Mouse (Mus musculus) spleen, adult 2 months (tissue): Measurements from ENCODE around the gene Lrp6. TPM values are rescaled to one million over a fixed set of nuclear protein-coding genes. Genes with fewer than 3 reads are reported as not detected.

Experiments used
- DNase-seq, 2 experiments: peaks; one replicate each; pipeline versions ENCODE4 v3.0.0 to v3.0.0-alpha.2; 2012 to 2021; ENCODE audit warnings: low spot score in 2 of 2, low read depth in 1 of 2
- H3K27ac ChIP-seq: fragments of 200-500 bp; 2 replicates; pipeline ENCODE4 v1.5.1; 2012; ENCODE audit warnings: low read length, inconsistent platforms; ENCODE audit not compliant: insufficient read depth
- H3K27me3 ChIP-seq: fragments of 200-500 bp; 2 replicates; pipeline ENCODE4 v1.6.1; 2012; ENCODE audit warnings: mild to moderate bottlenecking, moderate library complexity, low read length, inconsistent platforms; ENCODE audit not compliant: control insufficient read depth, insufficient read depth
- H3K36me3 ChIP-seq: fragments of 200-500 bp; 2 replicates; pipeline ENCODE4 v1.6.1; 2012; ENCODE audit warnings: mild to moderate bottlenecking, low read length, inconsistent platforms; ENCODE audit not compliant: control insufficient read depth, insufficient read depth
- H3K4me1 ChIP-seq: fragments of 200-500 bp; 2 replicates; pipeline ENCODE4 v1.6.1; 2011; ENCODE audit warnings: inconsistent platforms; ENCODE audit not compliant: control insufficient read depth, insufficient read depth, insufficient read length
- H3K4me3 ChIP-seq: fragments of 200-500 bp; 2 replicates; pipeline ENCODE4 v1.5.1; 2011; ENCODE audit warnings: mild to moderate bottlenecking, inconsistent platforms; ENCODE audit not compliant: insufficient read depth, insufficient read length; ENCODE audit errors: extremely low read depth
- CTCF ChIP-seq: fragments of 200-500 bp; IDR thresholded peaks from 2 replicates; pipeline ENCODE4 v1.5.1; 2011; ENCODE audit warnings: mild to moderate bottlenecking, inconsistent platforms; ENCODE audit not compliant: insufficient read depth, insufficient read length, insufficient replicate concordance; ENCODE audit errors: extremely low read depth
- POLR2A ChIP-seq: fragments of 200-500 bp; IDR thresholded peaks from 2 replicates; pipeline ENCODE4 v1.6.1; 2011; ENCODE audit warnings: low read depth, low read length, inconsistent platforms
- WGBS: fragments of 180-500 bp; shearing (Covaris S2); methylation state at CpG from one replicate; pipeline ENCODE4 v1.1.7; 2018; 5-methylcytosine and 5-hydroxymethylcytosine counted together
- polyA plus RNA-seq: library from polyadenylated mRNA; depleted of rRNA; stranded (reverse); fragments of >200 nt; gene quantifications from 2 replicates; pipeline ENCODE4 v1.2.3, GENCODE M21; 2012

Lrp6 gene
- polyA plus RNA-seq, 1 experiment: 10.8 TPM

DNA sequence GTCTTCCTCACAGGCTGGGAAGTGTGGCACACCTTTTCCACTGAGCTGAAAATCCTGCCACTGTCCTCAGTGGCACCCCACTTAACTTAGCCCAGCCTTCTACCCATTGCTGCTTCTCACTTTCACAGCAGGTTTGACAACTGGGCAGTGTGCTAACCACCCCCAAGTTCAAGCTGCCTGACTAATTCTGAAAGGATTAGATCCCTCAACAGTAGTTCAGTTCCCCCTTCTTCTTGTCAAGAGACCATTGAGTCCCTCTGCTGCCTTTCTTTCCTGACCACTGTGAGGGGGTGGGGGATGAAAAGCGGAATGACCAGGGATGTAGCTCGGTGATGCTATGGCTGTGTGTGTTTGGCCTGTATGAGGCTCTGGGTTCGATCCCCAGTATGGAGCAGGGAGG, 133.5 kb downstream of the Lrp6 start:
- no peaks in the 10 kb centered on the region; the same call in 1 of the 2 replicates for H3K4me1 ChIP-seq

DNA sequence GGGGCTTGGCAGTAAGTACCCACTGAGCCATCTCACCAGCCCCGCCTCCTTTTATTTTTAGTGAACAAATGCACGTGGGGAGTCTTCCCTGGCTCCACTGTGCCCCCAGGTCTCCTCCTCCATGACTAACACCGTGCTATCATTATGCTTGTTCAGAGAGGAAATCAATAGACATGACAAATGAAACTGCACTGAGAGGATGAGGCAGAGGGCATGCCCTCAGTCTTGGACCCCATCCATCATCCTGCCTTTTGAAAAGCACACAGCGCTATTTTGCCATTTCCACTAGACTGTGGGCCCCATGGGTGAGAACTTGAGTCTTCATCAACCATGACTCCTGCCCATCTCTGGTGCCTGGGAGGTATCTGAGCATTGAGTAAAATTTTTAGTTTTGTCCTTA, 135.2 kb downstream of the Lrp6 start:
- Histone ChIP-seq H3K27me3 (no peaks in the 10 kb centered on the region), H3K4me3 (no peak overlapping the region), H3K36me3 (no peaks in the 10 kb centered on the region), H3K4me1 (no peaks in the 10 kb centered on the region), H3K27ac (no peak overlapping the region)
- WGBS: 85% methylated on average over 4 of the region's 4 CpGs
- TF ChIP-seq CTCF: no peak
- no peak for TF ChIP-seq POLR2A
- DNase-seq: no peak

More for the DNA sequence above, 133.5 kb downstream of the Lrp6 start:
- no peak for TF ChIP-seq POLR2A
- no peak for TF ChIP-seq CTCF
- 93% methylated on average over 3 of the region's 3 CpGs for WGBS
- Histone ChIP-seq H3K4me3 (no peak overlapping the region), H3K36me3 (no peaks in the 10 kb centered on the region), H3K27me3 (no peaks in the 10 kb centered on the region), H3K27ac (no peak overlapping the region)
- no peak for DNase-seq

DNA sequence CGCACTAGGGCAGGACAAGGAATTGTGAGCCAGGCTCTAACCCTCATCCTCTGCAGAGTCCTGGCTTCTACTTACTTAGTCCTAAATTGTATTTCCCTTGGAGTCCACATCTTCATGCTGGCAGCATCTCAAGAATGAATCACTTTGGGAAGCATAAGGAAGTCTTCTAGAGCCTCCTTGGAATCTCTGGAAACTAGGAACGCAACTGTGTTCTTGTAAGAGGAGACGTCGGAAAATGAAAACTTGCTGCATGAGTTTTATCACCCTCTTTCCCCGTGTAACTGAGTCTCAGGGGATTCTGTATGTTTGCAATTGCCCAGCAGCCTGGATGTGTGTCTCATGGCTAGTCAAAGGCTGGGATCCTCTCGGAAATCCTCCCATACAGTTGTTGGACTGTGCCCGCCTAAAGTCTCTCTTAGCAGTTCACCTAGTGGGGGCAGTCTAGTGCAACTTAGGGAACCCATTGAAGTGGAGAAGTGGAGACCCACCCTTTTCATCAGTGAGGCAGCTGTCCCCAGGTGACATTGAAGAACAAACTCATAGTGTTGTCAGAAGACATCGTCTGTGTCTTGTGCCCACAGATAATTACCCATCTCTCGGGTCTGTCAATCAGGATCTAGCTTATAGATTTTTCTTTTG, 136.5 kb downstream of the Lrp6 start:
- no peak for TF ChIP-seq POLR2A
- TF ChIP-seq CTCF: no peak
- no peaks in the 10 kb centered on the region for H3K36me3 ChIP-seq
- H3K4me3 ChIP-seq: no peak overlapping the region
- no peaks in the 10 kb centered on the region for H3K27me3 ChIP-seq
- H3K27ac ChIP-seq: no peak overlapping the region
- no peak for DNase-seq
- no peaks in the 10 kb centered on the region for H3K4me1 ChIP-seq
- WGBS: 79% methylated on average over 9 of the region's 9 CpGs

DNA sequence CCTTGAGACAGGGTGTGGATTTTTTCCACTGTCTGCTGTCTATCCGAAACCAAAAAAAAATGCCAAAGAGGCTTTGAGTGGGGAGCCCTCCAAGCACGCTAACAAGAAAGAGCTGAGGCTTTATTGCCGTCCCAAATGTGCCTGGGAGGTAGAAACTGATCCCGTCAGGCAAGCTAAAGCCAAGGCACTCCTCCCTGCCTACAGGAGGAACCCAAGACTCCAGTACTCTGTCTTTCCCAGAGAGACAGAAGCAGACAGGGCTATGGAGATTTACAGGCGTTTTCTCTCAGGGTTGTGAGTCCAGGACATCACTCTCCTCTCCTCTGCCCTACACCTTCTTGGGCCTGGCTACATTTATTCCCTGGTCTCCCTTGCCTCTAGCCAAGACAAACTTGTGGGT, 138.3 kb downstream of the Lrp6 start:
- no peak for TF ChIP-seq CTCF
- TF ChIP-seq POLR2A: no peak
- DNase-seq: no peak
- no peak overlapping the region for H3K27ac ChIP-seq
- no peaks in the 10 kb centered on the region for H3K27me3 ChIP-seq
- H3K4me1 ChIP-seq: no peaks in the 10 kb centered on the region
- no peak overlapping the region for H3K4me3 ChIP-seq
- no peaks in the 10 kb centered on the region for H3K36me3 ChIP-seq
- WGBS: 93% methylated on average over 5 of the region's 5 CpGs

DNA sequence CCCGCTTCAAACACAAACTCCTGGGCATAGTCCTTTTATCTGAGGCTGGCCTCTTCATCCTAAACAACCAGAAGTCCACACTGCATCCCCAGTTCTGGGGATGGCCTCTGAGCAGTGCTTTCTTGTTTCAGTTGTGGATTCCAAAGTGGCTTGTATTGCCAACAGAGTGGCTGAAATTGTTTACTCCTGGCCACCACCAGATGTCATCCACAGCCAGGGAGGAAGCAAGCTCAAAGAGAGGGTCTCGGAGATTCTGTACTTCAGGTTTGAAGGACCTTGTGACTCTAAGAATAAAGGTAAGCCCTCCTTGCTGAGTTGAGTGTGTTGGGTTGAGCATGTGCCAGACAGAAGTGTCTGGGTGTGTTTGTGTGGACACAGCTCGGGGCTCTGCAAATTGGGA, 139.6 kb downstream of the Lrp6 start:
- WGBS: 87% methylated on average over 3 of the region's 3 CpGs
- H3K4me1 ChIP-seq: no peaks in the 10 kb centered on the region
- no peaks in the 10 kb centered on the region for H3K27me3 ChIP-seq

DNA sequence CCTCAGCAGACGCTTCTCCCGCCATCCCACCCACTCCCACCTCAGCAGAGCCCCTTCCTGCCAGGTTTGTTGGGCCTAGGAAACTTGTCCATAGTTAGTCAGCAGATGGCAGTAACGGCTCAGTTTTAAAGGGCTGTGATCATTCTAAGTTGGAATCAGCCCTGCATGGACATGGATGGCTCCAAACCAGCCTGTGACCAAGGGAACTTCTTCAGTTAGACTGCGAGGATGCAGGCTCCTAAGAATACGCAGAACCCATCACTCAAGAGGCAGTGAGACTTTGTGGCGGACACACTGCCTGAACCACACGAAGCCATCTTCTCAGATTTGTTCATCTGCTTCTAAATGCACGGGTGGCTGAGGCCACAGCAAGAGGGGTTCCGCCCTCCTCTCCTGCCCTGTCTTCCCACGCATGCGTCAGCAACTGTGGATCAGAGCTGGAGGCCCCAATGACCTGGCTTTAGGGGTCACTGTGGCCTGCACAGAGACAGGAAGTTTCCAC, 141.5 kb downstream of the Lrp6 start:
- Histone ChIP-seq H3K27me3 (no peaks in the 10 kb centered on the region), H3K4me3 (no peak overlapping the region), H3K36me3 (no peaks in the 10 kb centered on the region), H3K27ac (no peak overlapping the region), H3K4me1 (no peaks in the 10 kb centered on the region)
- DNase-seq: no peak
- 61% methylated on average over 11 of the region's 11 CpGs for WGBS
- TF ChIP-seq POLR2A (no peak), CTCF (no peak)

More for the DNA sequence above, 139.6 kb downstream of the Lrp6 start:
- H3K27ac ChIP-seq: no peak overlapping the region
- no peak overlapping the region for H3K4me3 ChIP-seq
- no peaks in the 10 kb centered on the region for H3K36me3 ChIP-seq
- TF ChIP-seq POLR2A: no peak
- no peak for TF ChIP-seq CTCF
- no peak for DNase-seq

DNA sequence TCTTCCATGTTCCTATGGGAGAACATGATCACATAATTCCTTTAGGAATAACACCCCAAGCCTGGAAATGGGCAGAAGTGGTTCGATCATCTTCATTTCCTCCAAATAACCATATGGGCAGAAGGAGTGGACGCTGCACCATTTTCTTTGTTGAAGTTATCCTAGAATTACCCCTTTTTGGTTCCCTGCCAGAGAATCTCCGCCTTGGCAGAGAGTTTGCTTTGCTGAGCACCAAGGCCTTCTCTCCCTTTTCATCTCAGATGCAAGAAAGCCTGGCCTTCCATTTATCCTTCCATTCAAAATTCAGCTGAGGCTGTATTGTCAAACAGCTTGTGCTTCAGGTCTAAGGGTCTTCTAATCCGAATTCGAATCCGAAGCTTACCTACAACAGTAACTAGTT, 144.8 kb downstream of the Lrp6 start:
- no peak for DNase-seq
- Histone ChIP-seq H3K27me3 (no peaks in the 10 kb centered on the region), H3K4me3 (no peak overlapping the region), H3K4me1 (no peaks in the 10 kb centered on the region), H3K36me3 (no peaks in the 10 kb centered on the region), H3K27ac (no peak overlapping the region)
- TF ChIP-seq POLR2A (no peak), CTCF (no peak)
- WGBS: 91% methylated on average over 6 of the region's 6 CpGs
